Mouse (Mus musculus): ENCODE data around the gene Gstt3. TPM values are rescaled to one million over a fixed set of nuclear protein-coding genes. Genes with fewer than 3 reads are reported as not detected.
A peak's percentile ranks its signal among the peaks of the same experiment; 100 is the strongest.

Gene Gstt3
- polyA plus RNA-seq, 1 experiment from 2014 or later: 0.42 TPM

- H3K27me3 ChIP-seq: no peaks in the 10 kb centered on the region
- peak; percentile 92 for ATAC-seq (replicated peaks)
- no peak overlapping the region for H3K4me3 ChIP-seq
- peaks cover 8% of the 10 kb centered on the region; the same call in 1 of the 2 replicates for H3K4me1 ChIP-seq
- no peak overlapping the region for H3K4me2 ChIP-seq (replicated peaks)
- no peaks in the 10 kb centered on the region for H3K9me3 ChIP-seq
- 42% methylated on average over 3 of the region's 3 CpGs for WGBS
- H3K36me3 ChIP-seq: peaks cover 72% of the 10 kb centered on the region
- no peak overlapping the region for H3K9ac ChIP-seq (replicated peaks)
- H3K27ac ChIP-seq (replicated peaks): peak overlapping the region; percentile 72
Measured at GRCm38 (mm10) chr10:75744017-75744416, 37.2 kb downstream of the Gstt3 start.

- 73% methylated on average over 12 of the region's 12 CpGs for WGBS
- no peak overlapping the region for H3K9ac ChIP-seq (replicated peaks)
- peak; percentile 51 for ATAC-seq (replicated peaks)
Measured at GRCm38 (mm10) chr10:75743369-75743768, 37.8 kb downstream of the Gstt3 start.

GRCm38 (mm10) chr10:75740866-75741265 is 40.3 kb downstream of the Gstt3 start:
- Histone ChIP-seq H3K9ac (replicated peaks) (no peak overlapping the region), H3K4me3 (no peak overlapping the region), H3K9me3 (no peaks in the 10 kb centered on the region), H3K4me1 (peaks cover 8% of the 10 kb centered on the region; the same call in 1 of the 2 replicates), H3K36me3 (peaks cover 65% of the 10 kb centered on the region), H3K27me3 (no peaks in the 10 kb centered on the region), H3K27ac (replicated peaks) (no peak overlapping the region), H3K4me2 (replicated peaks) (no peak overlapping the region)
- WGBS: 96% methylated on average over 3 of the region's 3 CpGs
- no peak for ATAC-seq (replicated peaks)

More at GRCm38 (mm10) chr10:75743369-75743768, 37.8 kb downstream of the Gstt3 start:
- H3K27ac ChIP-seq (replicated peaks): peak overlapping the region; percentile 72
- H3K36me3 ChIP-seq: peaks cover 74% of the 10 kb centered on the region
- no peak overlapping the region for H3K4me3 ChIP-seq
- H3K9me3 ChIP-seq: no peaks in the 10 kb centered on the region
- H3K27me3 ChIP-seq: no peaks in the 10 kb centered on the region
- peaks cover 8% of the 10 kb centered on the region; the same call in 1 of the 2 replicates for H3K4me1 ChIP-seq
- H3K4me2 ChIP-seq (replicated peaks): no peak overlapping the region

- H3K36me3 ChIP-seq: peaks cover 81% of the 10 kb centered on the region
Measured at GRCm38 (mm10) chr10:75725449-75725848, 55.8 kb downstream of the Gstt3 start.

More at GRCm38 (mm10) chr10:75725449-75725848, 55.8 kb downstream of the Gstt3 start:
- no peak overlapping the region for H3K27ac ChIP-seq (replicated peaks)
- no peaks in the 10 kb centered on the region for H3K9me3 ChIP-seq
- H3K4me3 ChIP-seq: no peak overlapping the region
- 95% methylated on average over 7 of the region's 7 CpGs for WGBS
- no peak for ATAC-seq (replicated peaks)
- no peaks in the 10 kb centered on the region for H3K4me1 ChIP-seq
- no peak overlapping the region for H3K4me2 ChIP-seq (replicated peaks)
- H3K27me3 ChIP-seq: no peaks in the 10 kb centered on the region
- no peak overlapping the region for H3K9ac ChIP-seq (replicated peaks)

Other genes with a start within 250 kb of the Gstt3 start
- 16.4 TPM in 2 replicates for gene Lrrc75b, start 221.1 kb downstream of the Gstt3 start, polyA plus RNA-seq (2015; fragmentation: Nextera tagmentation; extraction: Ambion mirVana)
- 0.67 and 0.79 TPM in 2 replicates for gene Ggt1, start 219.8 kb downstream of the Gstt3 start, polyA plus RNA-seq (2015; fragmentation: Nextera tagmentation; extraction: Ambion mirVana)
- 2.5 and 3.0 TPM in 2 replicates for gene Ggt5, start 192.1 kb downstream of the Gstt3 start, polyA plus RNA-seq (2015; fragmentation: Nextera tagmentation; extraction: Ambion mirVana)
- 1.0 and 1.4 TPM in 2 replicates for gene Susd2, start 137.4 kb downstream of the Gstt3 start, polyA plus RNA-seq (2015; fragmentation: Nextera tagmentation; extraction: Ambion mirVana)
- gene Cabin1, start 17.1 kb downstream of the Gstt3 start, polyA plus RNA-seq (2015; fragmentation: Nextera tagmentation; extraction: Ambion mirVana): 36.8 and 38.8 TPM in 2 replicates
- 61.1 and 62.2 TPM in 2 replicates for gene Ddt, start 8.0 kb downstream of the Gstt3 start, polyA plus RNA-seq (2015; fragmentation: Nextera tagmentation; extraction: Ambion mirVana)
- gene Gm20441, start 460 bp downstream of the Gstt3 start, polyA plus RNA-seq (2015; fragmentation: Nextera tagmentation; extraction: Ambion mirVana): not detected in 2 replicates
- gene Gstt1, start 17.2 kb upstream of the Gstt3 start, polyA plus RNA-seq (2015; fragmentation: Nextera tagmentation; extraction: Ambion mirVana): 10.7 and 11.5 TPM in 2 replicates
- gene Gstt4, start 41.1 kb upstream of the Gstt3 start, polyA plus RNA-seq (2015; fragmentation: Nextera tagmentation; extraction: Ambion mirVana): not detected in 2 replicates
- gene Gstt2, start 56.0 kb upstream of the Gstt3 start, polyA plus RNA-seq (2015; fragmentation: Nextera tagmentation; extraction: Ambion mirVana): 3.9 and 5.1 TPM in 2 replicates
- gene Mif, start 78.8 kb upstream of the Gstt3 start, polyA plus RNA-seq (2015; fragmentation: Nextera tagmentation; extraction: Ambion mirVana): 1,708 and 1,857 TPM in 2 replicates
- gene Derl3, start 112.0 kb upstream of the Gstt3 start, polyA plus RNA-seq (2015; fragmentation: Nextera tagmentation; extraction: Ambion mirVana): 2.9 and 3.5 TPM in 2 replicates
- gene Smarcb1, start 140.2 kb upstream of the Gstt3 start, polyA plus RNA-seq (2015; fragmentation: Nextera tagmentation; extraction: Ambion mirVana): 330 and 334 TPM in 2 replicates
- gene Chchd10, start 151.7 kb upstream of the Gstt3 start, polyA plus RNA-seq (2015; fragmentation: Nextera tagmentation; extraction: Ambion mirVana): 24.8 and 24.9 TPM in 2 replicates
- gene Mmp11, start 155.1 kb upstream of the Gstt3 start, polyA plus RNA-seq (2015; fragmentation: Nextera tagmentation; extraction: Ambion mirVana): 19.8 and 20.3 TPM in 2 replicates
- 0.28 TPM in 1 of 2 replicates, not detected in the other for gene Gm867, start 159.3 kb upstream of the Gstt3 start, polyA plus RNA-seq (2015; fragmentation: Nextera tagmentation; extraction: Ambion mirVana)
- gene Vpreb3, start 161.6 kb upstream of the Gstt3 start, polyA plus RNA-seq (2015; fragmentation: Nextera tagmentation; extraction: Ambion mirVana): 0.42 and 0.48 TPM in 2 replicates
- 0.15 TPM in 1 of 2 replicates, not detected in the other for gene Gm5134, start 173.1 kb upstream of the Gstt3 start, polyA plus RNA-seq (2015; fragmentation: Nextera tagmentation; extraction: Ambion mirVana)

Measured in forebrain, embryonic 15.5 days (tissue).